Mouse (Mus musculus) MEL-GATA-1-ER (cell line): ENCODE data around the gene Map4k1.
A peak's percentile ranks its signal among the peaks of the same experiment; 100 is the strongest.

Experiments used
- DNase-seq: peaks from one replicate; pipeline ENCODE4 v3.0.0-alpha.2; 2012; ENCODE audit warnings: low read depth; ENCODE audit errors: extremely low read depth

Gene Map4k1

DNA sequence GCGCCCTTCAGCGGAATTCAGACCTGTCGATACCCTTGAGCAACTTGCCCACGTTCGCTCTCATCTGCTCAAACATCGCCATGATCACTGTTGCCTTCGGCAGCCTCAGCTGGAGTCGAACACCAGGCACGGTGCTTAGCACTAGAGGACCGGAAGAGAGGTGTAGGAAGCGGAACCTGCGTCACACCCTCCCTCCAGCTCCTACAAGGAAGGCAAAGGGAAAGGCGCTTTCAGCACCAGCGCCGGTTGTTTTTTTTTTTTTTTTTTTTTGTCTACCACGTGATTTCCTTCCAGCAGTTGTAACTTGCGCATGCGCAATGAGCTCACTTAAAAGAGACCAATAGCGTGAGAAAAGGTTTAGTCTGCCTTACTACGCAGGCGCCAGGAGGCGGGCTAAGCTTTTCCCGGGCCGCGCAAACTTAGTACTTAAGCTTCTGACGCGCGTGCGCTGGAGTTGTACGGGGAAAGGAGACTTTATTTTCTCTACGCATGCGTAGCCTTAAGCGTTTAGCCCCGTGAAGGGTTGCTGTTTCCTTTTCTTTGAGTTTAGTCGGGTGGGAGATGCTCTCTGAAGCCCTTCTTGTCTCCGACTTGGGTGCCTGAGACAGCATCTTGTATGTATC, at the start of gene Map4k1, which contains the start of gene Eif3k:
Gene Map4k1 (plus strand): TSS at position 400 of the 623 bp plus-strand sequence.
Gene Eif3k (minus strand): TSS at position 214 of the 623 bp plus-strand sequence.
- peak; percentile 99 for DNase-seq

DNA sequence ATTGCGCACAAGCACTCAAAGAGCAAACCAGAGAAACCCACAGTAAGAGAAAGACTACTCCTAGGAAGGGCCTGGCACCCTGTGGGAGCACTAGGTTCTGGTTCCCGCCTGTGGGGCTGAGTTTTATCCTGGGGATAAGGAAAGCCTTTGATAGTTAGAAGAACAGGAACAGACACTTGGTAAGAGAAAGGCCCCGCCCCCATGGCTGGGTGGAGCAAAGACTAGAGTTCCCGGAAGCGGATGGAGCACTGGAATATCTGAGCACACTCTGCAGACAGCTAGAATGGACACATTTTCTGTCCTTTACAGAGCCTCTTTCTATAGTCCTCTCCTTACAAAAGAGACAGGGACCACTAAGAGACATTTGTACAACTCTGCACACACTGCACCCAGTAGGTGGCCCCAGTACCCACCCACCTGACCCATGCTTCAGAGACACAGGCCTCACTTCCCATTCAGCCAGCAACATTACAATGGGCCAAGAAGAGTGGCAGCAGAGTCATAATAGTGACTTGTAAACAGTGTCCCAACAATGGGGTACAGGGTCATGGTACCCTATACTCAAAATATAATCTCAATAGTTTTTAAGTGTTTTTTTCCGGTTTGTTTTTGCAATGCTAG, 49.3 kb upstream of the Map4k1 start:
- DNase-seq: no peak

DNA sequence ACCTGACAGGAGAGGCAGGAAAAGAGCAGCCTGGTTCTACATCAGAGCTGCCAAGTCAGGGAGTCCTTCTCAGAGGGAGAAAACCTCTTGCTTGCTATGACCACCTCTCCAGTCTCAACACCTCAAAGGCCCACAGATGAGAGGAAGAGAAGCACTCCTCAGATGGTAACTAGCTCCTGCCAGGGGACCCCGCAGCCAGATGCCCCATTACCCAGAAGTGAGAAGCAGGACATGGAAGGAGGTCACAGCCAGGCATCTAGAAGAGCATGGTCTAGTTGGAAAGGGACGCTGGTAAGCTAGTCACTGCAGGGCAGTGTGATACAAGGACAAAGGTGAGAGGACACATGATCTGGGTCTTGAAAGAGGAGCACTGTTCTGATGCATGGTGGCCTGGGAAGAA, 48.0 kb upstream of the Map4k1 start:
- no peak for DNase-seq

DNA sequence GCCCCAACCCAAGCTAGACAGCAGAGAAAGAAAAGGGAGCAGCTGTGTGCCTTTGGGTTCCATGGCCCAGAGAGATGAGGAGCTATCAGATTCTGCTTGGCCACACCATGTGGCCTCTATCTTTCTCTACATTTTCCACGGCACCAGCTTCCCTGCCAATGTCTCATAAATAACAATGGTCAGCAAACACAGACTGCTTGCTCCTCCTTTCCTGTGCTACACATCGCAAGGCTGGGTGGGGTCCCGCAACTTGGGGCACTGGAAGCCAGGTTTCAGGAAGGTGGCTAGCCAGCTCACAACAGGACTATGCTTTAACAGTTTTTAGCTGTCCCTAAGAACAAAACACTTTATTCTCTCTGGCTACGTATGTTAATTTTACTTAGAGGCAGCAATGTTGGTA, 45.1 kb upstream of the Map4k1 start:
- DNase-seq: no peak

DNA sequence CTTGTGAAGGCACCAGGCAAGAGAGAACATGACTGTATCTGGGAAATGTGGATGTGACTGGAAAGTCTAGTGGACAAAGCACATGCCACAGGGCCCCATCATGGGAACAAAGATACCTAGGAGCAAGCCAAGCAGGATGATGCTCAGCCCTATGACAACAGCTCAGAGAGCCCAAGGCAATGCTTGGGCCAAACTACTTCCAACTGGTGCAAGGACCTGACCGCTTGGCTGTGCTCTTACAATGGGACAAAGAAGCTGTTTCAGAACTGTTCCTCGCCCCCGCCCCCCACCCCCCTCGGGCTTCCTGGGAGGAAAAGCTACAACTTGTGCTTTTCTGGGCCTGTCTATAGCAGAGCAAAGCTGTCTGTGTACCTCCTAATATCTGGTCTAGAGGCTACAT, 43.2 kb upstream of the Map4k1 start:
- DNase-seq: no peak

DNA sequence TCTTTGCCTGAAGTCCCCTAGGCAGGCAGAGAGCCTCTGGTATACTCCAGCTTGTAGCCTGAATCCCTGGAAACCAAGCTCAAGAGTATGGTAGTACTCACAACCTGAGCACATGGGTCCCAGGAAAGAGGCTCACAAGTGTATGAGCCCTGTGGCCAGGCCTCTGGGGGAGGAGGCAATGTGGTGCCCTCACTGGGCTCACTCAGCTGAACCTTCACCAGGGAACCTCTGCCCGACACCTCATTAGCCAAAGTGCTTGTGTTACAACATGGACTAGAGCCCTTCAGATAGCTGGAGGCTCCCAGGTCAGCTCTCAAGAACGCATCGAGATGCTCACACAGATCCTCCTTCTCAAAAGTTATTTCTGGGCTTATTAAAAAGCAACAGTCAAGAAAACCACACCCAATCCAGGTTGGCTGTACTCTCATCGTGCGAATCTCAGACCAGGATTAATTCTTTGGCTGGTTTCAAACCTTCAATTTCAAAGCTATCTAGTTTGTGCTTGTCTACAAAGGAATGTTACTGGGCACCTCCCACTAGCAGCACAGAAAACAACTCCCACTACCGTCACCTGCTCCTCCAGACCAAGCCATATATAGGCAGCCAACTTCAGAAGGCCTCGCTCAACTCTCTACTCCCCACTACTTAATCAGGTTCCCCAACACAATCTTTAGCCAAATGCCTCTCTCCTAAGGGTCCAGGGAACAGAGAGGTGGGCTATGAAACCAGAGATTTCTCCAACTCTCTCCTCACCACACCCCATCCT, 42.2 kb upstream of the Map4k1 start:
- DNase-seq: no peak

DNA sequence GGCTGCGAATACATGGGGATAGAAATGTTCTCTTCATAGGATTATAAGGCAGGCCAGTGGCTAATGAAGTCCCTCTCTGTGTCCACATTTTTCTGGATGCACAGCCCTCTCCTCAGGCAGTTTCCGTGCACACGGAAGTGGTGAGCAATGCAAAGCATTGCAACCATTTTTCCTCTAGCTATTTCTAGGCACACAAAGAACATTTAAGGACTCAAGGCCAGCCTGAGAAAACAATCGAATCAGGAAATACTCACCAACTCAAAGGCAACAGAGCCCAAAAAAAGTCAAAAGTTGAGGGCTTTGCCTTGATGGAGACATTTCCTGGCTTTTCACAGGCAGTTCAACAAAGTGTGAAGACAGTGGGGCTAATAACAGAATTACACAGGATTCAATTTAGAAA, 40.7 kb upstream of the Map4k1 start:
- DNase-seq: no peak

DNA sequence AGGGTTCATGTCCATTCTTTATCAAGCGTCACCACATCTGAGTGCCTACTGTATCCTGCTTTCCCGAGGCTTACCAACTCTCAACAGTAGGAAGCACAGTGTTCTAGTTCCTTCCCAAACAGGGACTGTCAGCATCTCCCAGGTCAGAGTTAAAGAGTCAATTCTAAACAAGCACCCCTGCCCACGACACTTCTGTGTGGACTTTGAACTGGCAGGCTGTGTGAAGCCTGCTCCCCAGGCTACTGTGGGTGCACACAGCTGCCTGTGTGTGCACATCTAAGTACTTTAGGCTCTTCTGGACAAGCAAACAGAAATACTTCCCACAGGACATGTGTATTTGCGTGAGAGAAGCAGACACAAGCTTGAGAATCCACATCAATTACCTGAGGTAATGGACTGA, 40.3 kb upstream of the Map4k1 start:
- DNase-seq: no peak

DNA sequence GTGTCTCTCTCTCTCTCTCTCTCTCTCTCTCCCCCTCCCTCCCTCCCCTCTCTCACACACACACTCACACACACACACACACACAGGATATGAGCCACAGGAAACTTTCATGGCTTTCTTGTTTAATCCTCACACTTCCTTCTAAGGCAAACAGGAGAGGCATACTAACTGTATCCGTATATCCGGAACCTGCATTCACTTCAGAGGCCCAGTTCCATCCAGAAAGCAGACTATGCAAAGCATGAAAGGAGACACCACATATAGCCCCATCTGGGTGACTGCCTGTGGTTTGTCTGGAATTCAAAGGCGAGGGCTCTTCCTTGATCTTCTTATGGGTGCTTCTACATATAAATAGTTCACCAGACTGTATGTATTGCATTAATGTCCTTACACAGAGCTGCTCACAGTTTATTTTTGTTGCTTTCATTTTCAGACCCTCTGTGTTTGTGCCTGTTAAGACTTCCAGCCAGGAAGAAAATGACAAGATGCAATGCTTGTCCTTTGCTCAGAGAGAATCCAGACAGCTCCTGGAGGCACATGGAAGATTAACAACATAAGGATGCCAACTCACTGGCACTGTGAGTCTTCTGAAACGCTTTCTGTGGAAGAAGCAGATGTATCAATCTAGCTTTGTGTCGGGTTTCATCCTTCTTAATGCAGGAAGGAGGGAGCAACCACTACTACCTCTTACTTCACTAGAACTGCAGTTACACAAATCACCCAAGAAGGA, 38.2 kb upstream of the Map4k1 start:
- DNase-seq: no peak

DNA sequence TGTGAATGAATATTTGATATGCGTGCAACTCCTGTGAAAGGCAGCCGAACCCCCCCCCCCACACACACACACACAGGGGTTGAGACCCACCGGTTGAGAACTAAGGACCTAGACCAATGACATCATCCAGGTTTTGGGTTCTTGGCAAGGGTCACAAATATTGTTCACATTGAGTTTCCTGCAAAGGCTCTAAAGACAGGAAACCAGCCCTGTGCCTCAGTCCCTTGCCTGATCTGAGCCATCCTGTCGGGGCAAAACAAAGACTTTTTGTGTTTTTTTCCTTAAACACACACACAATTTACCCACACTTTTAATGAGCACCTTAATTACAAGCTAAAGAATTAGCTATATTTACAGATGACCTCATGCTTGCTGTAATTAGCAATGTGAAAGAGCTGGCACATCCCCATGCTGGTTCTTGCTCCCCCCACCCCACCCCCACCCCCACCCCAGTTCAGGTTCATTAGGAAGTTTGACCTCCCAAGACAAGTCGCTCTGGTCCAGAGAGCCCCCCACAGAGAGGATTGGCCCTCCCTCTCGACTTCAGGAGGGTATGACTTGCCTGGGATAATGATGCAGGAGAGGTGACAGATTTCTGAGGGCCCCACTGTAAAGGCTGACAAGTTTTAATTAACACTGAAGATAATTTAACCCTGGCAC, 37.0 kb upstream of the Map4k1 start:
- no peak for DNase-seq

DNA sequence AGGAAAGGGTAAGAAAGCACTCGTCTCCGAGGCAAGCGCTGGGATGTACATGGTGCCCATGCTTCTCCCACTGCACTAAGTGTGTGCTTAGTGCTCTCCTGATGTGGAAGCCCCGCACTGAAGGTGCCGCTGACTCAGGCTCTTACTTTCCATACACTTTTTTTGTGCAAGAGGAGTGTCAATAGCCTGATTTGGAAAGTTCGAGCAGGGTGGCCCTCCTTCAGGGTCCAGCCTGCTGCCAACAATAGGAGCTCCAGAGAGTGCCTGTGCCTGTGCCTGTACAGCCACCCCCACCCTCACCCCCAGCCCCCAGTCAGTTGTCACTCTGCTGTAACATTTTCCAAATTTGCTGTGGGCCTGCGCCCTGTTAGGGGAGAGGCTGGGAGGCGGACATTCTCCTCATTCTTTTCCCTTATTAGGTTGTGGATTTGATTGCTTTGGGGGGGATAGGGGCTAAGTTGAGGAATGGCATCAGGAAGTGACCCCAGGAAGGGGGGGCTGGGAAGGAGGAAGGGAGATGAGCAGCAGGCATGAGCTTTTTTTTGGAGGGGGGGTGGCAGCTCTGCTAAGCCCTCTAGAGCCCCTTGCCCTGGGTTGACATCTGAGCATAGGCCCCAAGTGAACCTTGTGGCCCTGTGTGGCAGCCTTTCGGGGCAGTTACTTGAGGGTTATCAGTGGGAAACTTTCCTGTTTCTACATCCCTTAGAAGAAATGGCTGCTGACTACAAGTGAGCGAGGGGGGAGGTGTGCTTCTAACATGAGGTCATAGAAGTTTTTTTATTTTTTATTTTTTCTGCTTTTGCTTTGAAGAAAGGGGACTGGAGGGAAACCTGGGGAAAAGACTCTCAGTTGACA, 36.2 kb upstream of the Map4k1 start:
- no peak for DNase-seq

DNA sequence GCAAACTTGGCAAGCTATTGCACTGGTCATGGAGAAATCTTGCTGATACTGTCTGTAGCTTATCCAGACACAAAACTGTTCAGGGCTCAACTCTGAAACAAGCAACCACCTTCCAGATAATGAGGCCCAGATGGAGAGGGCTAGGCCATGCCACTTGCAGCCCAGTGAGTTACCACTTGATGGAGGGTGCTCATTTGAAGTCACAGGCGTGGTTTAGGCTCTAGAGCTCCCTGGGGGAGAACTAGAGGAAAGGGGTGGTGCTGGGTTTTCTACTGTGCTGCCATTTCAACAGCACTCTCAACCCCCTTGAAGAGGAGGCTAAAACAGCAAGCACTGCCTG, 35.6 kb upstream of the Map4k1 start:
- DNase-seq: no peak

DNA sequence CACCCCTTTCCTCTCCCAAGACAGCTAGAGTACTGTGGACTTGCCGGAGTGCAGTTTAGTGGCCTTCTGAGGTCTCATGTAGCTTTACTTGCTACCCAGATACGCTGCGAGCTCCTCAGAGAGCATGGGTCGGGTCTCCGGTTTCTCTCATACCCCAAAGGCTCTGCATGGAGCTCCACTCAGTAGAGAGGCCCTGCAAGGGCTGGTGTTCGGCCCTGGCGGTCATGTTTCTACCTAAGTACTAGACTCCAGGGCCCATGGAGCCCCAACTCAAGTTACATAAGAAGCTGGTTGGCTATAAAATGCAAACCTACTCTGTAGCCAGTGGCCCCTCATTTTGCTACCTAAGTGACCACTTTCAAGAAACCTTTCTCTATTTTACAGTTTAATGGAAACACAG, 33.1 kb upstream of the Map4k1 start:
- no peak for DNase-seq

DNA sequence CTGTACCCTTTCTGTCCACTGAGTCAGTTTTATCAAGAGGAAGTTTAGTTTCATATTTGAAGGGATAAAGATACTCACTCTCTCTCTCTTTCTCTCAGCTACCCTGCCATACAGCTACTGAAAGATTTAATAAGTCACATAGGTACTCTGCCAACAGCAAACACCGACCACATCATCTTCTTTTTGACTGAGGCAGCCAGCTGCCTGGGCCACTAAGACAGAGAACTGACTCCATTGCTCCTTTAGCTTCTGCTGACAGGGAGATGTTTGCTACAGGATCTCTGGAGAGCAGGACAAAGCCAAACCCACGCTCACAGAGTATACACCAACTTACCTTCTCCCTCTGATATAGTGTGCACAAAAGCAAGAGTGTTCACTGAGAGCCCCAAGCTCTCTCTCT, 32.6 kb upstream of the Map4k1 start:
- no peak for DNase-seq

DNA sequence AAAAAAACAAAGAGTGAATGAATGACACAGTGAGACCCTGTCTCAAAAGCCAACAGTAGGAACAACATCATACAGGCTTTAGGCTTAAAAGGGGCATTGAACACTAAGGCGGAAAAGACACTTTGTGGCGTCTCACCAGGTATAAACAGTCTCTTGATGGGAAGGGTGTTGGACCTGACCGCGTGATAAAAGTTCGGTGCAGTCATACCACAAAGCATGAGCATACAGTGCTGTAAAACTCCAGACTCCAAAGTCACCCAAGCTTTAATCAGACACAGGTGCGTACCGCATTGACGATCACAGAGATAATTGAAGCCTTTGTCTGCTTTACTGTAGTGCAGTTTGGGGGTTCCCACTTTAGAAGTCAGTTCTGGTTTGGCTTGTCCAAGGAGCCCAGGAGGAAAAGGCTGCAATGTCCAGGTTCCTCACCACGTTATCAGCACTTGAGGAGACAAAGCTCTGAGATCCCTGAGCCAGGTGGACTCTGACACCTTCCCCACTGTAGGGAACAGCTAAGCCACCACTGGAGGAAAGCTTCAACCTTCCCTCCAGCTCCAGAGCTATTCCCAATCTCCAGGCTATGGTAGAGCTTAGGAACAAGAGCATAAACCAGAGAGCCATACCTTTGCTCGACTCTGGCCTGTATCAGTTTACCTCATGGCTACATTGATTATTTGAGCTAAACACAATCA, 31.4 kb upstream of the Map4k1 start:
- no peak for DNase-seq

DNA sequence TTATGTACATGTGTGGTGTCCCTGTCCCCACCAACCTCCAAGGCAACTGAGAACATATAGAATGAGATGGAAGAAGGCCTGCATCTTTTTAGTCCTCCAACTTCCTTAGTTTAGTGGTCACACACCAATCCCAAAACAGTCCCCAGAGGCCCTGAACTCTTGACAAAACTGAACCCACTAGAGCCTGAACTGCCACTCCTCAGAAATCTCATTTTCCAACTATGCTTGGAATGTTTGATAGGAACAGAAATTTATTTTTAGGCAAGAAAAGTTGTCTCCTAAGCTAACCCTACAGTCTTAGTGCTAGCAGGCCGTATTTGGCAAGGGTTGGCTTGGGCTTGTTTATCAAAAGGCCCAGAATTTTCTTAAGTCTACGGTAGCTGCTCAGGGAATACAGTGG, 30.1 kb upstream of the Map4k1 start:
- no peak for DNase-seq

DNA sequence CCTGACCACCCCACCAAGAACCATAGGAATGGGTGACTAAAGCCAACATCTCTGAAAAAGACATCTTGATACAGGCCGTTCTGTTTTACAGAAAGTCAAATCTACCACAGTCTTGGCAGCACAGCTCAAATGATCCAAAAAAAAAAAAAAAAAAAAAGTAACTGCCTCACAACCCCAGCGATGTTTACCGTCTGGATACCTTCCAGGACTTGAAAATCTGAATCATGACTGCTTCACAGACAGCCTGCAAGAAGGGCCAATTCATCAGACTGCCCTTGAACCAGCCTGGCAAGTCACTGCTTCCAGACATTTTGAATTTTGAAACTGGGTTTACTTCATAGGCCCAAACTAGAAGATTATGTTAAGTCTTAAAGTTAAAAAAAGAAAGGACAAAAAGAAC, 29.1 kb upstream of the Map4k1 start:
- DNase-seq: no peak

DNA sequence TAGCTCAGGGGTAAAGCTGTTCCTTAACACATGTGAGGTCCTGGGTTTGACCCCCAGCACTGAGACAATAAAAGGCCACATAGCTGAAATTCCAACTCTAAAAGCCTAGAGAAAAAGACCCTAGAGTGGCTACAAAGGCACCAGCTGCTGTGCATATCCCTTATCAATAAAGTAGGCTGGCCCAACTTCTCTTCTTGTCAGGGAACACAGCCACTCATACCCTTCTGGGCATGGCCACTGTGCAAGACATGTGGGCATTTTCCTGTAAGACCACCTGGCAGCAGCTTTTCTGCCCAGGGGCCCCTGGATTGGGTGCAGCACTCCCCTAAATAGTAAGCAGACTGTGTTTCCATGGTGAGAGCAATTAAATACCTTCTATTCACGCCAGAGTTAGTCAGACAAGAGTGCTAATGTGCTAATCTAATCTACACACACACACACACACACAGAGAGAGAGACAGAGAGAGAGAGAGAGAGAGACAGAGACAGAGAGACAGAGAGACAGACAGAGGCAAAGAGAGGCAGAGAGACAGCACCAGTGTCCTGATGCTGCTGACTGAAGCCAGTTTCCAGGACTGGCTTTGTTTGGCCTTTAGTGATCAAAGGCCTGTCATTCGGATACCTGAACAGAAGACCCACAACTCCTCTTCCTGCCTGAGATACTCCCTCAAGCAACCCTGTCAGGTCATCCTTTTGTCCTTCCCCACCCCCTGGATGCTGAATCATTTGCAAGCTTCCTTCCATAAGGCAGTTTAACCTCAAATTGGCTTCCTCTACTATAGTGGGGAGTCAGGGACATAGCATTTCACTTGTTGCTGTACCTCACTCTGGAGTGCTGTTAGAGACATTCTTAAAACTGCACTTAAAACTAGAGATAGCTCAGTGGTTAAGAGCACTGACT, 28.1 kb upstream of the Map4k1 start:
- peak; percentile 58 for DNase-seq

DNA sequence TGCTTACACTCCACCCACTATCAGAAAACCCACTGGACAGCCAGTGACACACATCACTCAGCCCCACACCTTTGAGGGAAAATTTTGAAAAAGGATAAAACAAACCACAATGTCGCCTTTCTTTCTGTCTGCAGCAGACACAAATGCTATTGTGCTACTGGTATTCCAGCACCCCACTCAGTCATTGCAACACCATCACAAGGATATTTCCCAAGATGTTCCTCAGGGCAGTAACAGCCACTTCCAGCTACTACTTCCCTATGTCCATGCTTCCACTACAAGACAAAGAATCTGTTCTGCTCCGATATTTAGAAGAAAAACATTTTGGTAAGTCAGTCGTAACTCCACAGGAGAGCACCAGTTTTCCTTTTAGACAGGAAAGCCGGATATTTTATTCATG, 27.1 kb upstream of the Map4k1 start:
- DNase-seq: no peak
